Mouse (Mus musculus): ENCODE data around the gene Timm8a1. TPM values are rescaled to one million over a fixed set of nuclear protein-coding genes. Genes with fewer than 3 reads are reported as not detected.
A peak's percentile ranks its signal among the peaks of the same experiment; 100 is the strongest.

The Timm8a1 gene
- 21.1 to 35.8 TPM (median 22.5 TPM) in 3 replicates for total RNA-seq (2017)

GRCm38 (mm10) chrX:134541145-134541954 lies at the start of gene Timm8a1:
Timm8a1 (minus strand) TSS chrX:134541865.
- ATAC-seq (replicated peaks; ENCODE audit: insufficient number of reproducible peaks, low FRiP score, low TSS enrichment, poor library complexity, severe bottlenecking) = peak; percentile 77

DNA sequence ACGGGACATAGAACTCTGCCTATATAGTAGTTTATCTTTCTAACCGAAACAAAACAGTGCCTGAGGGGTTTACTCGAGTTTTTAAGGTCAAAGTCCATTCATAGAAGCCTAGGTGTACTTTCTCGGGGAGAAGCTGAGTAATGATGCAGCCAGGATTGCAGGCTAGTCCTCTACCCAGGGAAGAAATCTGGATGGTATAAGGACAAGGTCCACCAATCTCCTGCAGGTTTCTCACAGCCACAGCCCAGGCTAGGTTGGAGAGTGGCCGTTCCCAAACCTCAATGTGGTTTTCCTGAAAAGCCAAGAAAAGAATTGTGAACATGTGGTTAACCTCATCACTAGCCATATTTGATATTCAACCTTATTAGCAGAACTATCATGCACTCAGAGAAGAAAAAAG lies 48.2 kb upstream of the Timm8a1 start:
- no peak for ATAC-seq (replicated peaks; ENCODE audit: insufficient number of reproducible peaks, low FRiP score, low TSS enrichment, poor library complexity, severe bottlenecking)

- ATAC-seq (replicated peaks; ENCODE audit: insufficient number of reproducible peaks, low FRiP score, low TSS enrichment, poor library complexity, severe bottlenecking) = no peak
Measured at GRCm38 (mm10) chrX:134588997-134589396, 47.3 kb upstream of the Timm8a1 start.

DNA sequence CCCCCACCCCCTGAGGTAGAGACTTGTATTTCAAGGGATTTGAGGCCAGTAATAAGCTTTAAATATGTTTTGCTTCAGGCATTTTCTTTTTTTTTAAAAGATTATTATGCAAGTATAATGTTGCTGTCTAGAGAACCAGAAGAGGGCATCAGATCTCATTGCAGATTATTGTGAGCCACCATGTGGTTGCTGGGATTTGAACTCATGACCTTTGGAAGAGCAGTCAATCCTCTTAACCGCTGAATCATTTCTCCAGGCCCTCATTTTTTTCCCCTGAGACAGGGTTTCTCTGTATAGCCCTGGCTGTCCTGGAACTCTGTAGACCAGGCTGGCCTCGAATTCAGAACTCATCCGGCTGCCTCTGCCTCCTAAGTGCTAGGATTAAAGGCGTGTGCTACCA lies 46.6 kb upstream of the Timm8a1 start:
- ATAC-seq (replicated peaks; ENCODE audit: insufficient number of reproducible peaks, low FRiP score, low TSS enrichment, poor library complexity, severe bottlenecking) = no peak

- no peak for ATAC-seq (replicated peaks; ENCODE audit: insufficient number of reproducible peaks, low FRiP score, low TSS enrichment, poor library complexity, severe bottlenecking)
Measured at GRCm38 (mm10) chrX:134586447-134586846, 44.8 kb upstream of the Timm8a1 start.

DNA sequence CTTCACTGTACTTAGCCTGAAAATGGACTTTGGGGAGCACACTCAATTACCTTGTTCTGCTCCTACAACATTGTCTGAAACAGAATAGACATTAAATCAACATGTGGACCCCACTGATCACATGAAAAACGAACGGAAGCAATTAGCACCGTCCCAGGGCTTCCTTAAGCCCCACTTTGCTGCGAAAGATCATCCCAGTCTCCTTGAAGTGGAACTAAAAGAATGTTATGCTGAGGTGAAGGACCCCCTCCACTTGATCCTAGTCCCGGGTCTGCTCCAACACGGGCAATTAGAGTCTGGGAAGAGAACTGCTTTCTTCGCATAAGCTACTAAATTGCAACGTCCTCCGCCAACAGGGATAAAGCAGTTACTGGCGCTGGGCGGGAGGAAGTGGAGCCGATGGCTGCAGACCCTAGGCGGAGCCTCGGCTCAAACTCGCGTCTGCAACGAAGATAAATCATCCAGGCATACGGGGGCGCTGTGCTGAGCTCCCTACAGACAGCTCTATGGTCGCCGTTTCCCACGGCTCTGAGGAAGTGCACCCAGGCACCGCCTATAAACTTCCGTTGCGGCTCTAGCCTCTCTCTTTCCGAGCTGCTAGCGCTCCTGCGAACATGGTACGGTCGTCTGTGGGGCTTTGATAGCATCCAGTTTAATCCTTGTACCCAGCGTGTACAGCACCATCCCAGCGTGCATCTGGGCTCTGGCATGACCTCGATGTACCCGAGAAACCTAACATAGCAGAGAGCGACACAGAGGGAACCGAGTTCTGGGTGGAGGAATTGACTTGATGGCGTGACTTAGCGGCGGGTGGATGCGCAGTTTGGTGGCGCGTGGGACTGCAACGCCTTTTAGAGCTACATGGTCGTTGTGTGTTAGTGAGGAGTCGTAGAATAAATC lies 43.7 kb upstream of the Timm8a1 start, which contains the start of gene Rpl36a:
TSS of gene Rpl36a (plus strand) at position 552 of the 900 bp plus-strand sequence.
- ATAC-seq (replicated peaks; ENCODE audit: insufficient number of reproducible peaks, low FRiP score, low TSS enrichment, poor library complexity, severe bottlenecking) = peak; percentile 93

DNA sequence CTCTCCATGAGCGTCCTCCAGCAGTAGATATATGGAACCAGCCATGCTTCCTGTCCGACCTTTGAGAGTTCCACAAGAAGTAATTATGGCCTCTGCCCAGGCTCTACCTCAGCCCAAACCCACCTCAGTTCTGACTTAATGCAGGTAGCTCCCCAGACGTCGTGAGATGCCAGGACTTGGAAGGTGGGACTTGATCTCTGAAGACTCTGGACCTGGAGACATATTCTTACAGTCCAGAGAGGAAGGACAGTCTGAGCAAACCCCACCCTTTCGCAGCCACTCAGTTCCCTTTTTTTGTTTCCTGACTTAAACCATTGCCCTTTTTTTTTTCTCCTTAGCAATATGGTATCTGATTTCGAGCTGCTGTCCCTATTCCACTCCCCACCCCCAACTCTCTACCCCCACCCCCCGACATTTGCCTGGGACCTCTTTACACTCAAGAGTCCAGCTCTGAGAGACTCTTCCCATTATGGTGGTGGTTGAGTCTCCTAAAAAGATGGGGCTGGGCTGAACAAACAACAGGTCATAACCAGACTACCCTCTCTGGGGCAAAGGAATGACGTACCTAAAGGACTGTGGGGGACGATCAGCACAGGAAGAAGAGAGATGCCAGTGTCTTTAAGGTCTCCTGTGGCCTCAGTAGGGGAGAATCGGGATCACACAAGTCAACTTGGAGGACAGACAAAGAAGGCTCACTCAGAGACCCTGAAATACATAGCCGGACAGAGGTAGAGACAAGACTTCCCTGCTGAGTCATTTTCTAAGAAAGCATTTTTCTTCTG lies 41.4 kb upstream of the Timm8a1 start, which contains the start of gene Btk:
TSS of gene Btk (minus strand) at position 683 of the 782 bp plus-strand sequence.
- peak; percentile 30 for ATAC-seq (replicated peaks; ENCODE audit: insufficient number of reproducible peaks, low FRiP score, low TSS enrichment, poor library complexity, severe bottlenecking)

DNA sequence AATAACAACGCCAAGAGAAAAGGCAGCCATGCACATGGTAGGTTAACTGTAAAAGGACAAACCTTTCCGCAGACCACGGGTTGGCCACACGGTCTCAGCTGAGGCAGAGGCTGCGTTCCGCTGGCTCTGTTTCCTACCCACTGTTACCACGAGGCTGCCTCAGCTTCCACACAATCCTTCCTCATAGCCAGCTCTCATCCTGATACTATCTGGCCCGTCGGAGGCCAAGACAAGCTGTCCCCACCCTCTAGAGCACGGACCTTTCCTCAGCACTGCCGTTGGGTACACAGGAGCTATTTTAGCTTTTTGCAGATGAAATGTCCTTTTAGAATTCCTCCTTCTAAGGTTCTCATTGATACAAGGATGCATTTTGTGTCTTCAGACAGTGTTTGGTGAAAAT lies 40.6 kb upstream of the Timm8a1 start:
- no peak for ATAC-seq (replicated peaks; ENCODE audit: insufficient number of reproducible peaks, low FRiP score, low TSS enrichment, poor library complexity, severe bottlenecking)

GRCm38 (mm10) chrX:134580528-134581305 lies 39.1 kb upstream of the Timm8a1 start:
- no peak for ATAC-seq (replicated peaks; ENCODE audit: insufficient number of reproducible peaks, low FRiP score, low TSS enrichment, poor library complexity, severe bottlenecking)

DNA sequence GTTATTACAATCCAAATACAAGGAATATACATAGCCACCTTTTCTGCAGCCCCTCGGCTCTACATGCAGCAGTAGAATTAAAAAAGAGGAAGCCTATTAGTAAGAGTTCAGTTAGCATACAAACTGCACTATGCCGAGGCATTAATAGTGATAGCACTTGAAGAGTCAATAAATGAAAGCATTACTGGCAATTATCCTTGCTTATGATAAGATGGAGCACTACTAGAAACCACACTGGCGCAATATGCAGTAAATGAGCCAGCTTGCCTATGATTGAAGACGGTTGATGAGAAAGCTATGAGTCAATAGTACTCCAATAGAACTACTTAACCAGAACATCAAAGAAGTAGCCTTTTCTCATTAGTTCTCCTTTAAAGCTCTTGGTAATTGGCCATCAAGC lies 36.2 kb upstream of the Timm8a1 start:
- ATAC-seq (replicated peaks; ENCODE audit: insufficient number of reproducible peaks, low FRiP score, low TSS enrichment, poor library complexity, severe bottlenecking) = no peak

DNA sequence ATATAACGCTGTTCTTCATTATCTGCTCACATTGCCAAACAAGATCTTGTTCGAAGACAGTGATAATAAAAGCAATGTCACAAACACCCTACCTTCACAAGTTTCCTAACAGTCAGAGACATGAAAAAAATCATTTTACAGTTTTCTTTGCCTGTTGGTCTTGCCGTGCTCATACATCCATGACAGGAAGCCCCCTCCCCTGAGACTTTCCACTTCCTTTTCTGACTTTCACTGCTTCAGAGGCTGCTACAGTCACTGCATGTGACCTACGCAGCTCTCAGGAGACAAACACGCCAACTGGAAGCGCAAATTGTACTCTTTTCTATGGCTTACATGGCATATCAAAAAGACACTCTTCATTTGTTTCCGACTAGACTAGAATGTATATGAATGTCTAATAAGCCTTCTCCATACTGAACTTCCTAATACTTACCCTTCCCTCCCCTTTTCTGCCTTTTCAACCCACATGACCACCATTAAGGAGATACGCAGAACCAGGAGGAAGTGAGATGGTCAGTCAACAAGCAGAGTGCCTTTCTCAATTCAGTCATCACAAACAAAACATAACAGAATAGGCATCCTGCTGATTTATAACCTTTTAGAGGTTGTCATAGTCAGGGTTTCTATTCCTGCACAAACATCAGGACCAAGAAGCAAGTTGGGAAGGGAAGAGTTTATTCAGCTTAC lies 25.0 kb upstream of the Timm8a1 start:
- no peak for ATAC-seq (replicated peaks; ENCODE audit: insufficient number of reproducible peaks, low FRiP score, low TSS enrichment, poor library complexity, severe bottlenecking)

DNA sequence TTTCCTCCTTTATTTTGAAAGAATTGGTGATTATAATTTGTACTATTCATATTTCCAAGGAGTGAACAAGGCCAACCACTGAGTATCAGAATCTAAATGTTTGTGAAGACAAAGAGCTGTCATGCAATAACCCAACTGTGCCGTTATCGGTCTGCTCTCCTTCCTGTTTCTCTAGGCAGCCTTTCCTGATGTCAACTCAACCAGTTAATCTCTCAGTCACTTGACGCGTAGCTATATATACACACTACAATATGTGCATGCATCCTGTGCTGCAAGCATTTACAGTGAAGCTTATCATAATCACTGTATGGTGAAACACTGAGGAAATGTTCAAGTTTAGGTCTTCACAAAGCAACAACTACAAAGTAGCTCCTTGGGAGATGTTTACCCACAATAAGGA lies 22.7 kb upstream of the Timm8a1 start:
- no peak for ATAC-seq (replicated peaks; ENCODE audit: insufficient number of reproducible peaks, low FRiP score, low TSS enrichment, poor library complexity, severe bottlenecking)

DNA sequence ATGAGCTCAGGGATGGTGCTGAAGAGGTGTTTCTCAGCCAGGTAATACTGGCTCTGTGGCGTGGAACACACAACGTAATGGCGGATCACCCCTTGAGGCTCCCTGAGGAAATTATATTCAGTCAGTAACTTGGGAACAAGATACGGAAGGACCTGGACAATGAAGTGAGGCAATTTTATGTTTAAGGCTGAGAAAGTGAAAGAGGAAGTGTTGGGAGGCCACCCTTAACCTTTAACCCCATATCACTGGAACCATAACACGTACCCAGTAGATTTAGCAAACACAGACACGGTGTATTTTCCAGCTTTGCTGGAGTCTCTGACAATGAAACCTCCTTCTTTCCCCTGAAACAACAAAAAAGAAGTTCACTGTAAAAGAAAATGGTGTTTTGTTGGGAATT lies 12.8 kb upstream of the Timm8a1 start:
- ATAC-seq (replicated peaks; ENCODE audit: insufficient number of reproducible peaks, low FRiP score, low TSS enrichment, poor library complexity, severe bottlenecking) = peak; percentile 61; the same call in 1 of the 2 replicates

DNA sequence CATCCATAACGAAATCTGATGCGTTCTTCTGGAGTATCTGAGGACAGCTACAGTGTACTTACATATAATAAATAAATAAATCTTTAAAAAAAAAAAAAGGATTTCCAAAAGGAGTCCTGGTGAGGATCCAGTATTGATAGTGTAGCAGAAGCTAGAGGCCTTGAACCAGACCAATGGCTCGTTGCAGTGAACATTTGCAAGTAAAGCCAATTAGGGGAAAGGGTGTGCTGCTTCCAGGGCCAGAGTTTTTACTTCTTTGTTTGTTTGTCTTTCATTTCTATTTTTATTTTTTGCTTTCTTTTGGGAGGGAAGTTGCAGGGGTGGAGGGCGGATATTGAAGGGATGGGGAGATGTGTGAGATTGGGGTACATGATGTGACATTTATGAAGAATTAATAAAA lies 11.7 kb upstream of the Timm8a1 start:
- no peak for ATAC-seq (replicated peaks; ENCODE audit: insufficient number of reproducible peaks, low FRiP score, low TSS enrichment, poor library complexity, severe bottlenecking)

GRCm38 (mm10) chrX:134550903-134551302 lies 9.2 kb upstream of the Timm8a1 start:
- no peak for ATAC-seq (replicated peaks; ENCODE audit: insufficient number of reproducible peaks, low FRiP score, low TSS enrichment, poor library complexity, severe bottlenecking)

- no peak for ATAC-seq (replicated peaks; ENCODE audit: insufficient number of reproducible peaks, low FRiP score, low TSS enrichment, poor library complexity, severe bottlenecking)
Measured at GRCm38 (mm10) chrX:134547330-134547729, 5.7 kb upstream of the Timm8a1 start.

DNA sequence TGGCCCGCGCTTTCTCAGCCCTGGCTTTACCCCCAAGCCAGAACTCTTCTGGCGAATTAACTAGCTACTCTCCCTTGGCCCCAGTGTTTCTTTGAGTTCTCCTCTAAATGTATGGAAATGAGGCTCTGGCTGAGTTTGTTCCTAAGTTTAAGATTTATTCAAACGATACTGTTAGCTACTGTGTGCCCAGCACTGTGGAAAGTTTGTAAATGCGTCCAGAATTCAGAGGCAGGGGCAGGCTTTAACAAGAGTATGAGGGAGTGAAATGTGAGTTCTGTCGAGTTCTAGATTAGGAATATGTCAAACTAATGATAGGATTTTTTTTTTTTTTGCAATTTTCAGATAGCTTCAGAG lies 267 bp upstream of the Timm8a1 start:
- ATAC-seq (replicated peaks; ENCODE audit: insufficient number of reproducible peaks, low FRiP score, low TSS enrichment, poor library complexity, severe bottlenecking) = no peak
